Comparison of ENCODE assay signal across 7 mouse cellular contexts in genomic region chr2:165888813-165889221, GRCm38 (mm10). TPM values are rescaled to one million over a fixed set of nuclear protein-coding genes. Genes with fewer than 3 reads are reported as not detected.
DNase-seq lines count a peak whose midpoint lies in the region; ATAC-seq lines count a peak whose summit lies in the region.

No protein-coding gene starts in this region.

- peak overlapping the region; percentile 31; the same call in 1 of the 2 replicates for H3K4me2 ChIP-seq in neural tube, embryonic 12.5 days (replicated peaks)

- peaks cover 75% of the 10 kb centered on the region for H3K4me1 ChIP-seq in forebrain, embryonic 10.5 days
- peaks cover 78% of the 10 kb centered on the region for H3K4me1 ChIP-seq in limb, embryonic 10.5 days
- peaks cover 63% of the 10 kb centered on the region for H3K4me1 ChIP-seq in neural tube, embryonic 12.5 days

- H3K36me3 ChIP-seq in forebrain, embryonic 10.5 days (replicated peaks), result no peaks in the 10 kb centered on the region
- no peaks in the 10 kb centered on the region for H3K36me3 ChIP-seq in limb, embryonic 10.5 days
- no peaks in the 10 kb centered on the region for H3K36me3 ChIP-seq in neural tube, embryonic 12.5 days

- DNase-seq in spleen, adult 18-20 months, result peak; percentile 40 to 57
- DNase-seq in spleen, adult 12 weeks (ENCODE audit: low spot score), result no peak
- no peak for DNase-seq in forebrain, embryonic 10.5 days (ENCODE audit: extremely low spot score, low spot score)
- no peak for DNase-seq in limb, embryonic 10.5 days (ENCODE audit: low spot score)
- no peak for DNase-seq in embryo, embryonic 11 days
- DNase-seq in gastrocnemius, adult 8-10 months (ENCODE audit: low spot score in 2 of 2), result no peak

- H3K9me3 ChIP-seq in forebrain, embryonic 10.5 days, result no peaks in the 10 kb centered on the region
- no peaks in the 10 kb centered on the region for H3K9me3 ChIP-seq in limb, embryonic 10.5 days (replicated peaks)
- H3K9me3 ChIP-seq in neural tube, embryonic 12.5 days, result no peaks in the 10 kb centered on the region

- peak overlapping the region; percentile 100 for H3K27ac ChIP-seq in forebrain, embryonic 10.5 days
- peak overlapping the region; percentile 98 for H3K27ac ChIP-seq in limb, embryonic 10.5 days
- H3K27ac ChIP-seq in neural tube, embryonic 12.5 days, result peak overlapping the region; percentile 100

- H3K27me3 ChIP-seq in forebrain, embryonic 10.5 days (ENCODE audit: poor library complexity, severe bottlenecking), result no peaks in the 10 kb centered on the region
- H3K27me3 ChIP-seq in limb, embryonic 10.5 days (ENCODE audit: low read depth, poor library complexity, severe bottlenecking), result no peaks in the 10 kb centered on the region
- no peaks in the 10 kb centered on the region for H3K27me3 ChIP-seq in neural tube, embryonic 12.5 days (replicated peaks)

- 0 out of 2 replicates have a peak overlapping the region, but pooled peaks have one; percentile 51 for H3K9ac ChIP-seq in neural tube, embryonic 12.5 days

- H3K4me3 ChIP-seq in forebrain, embryonic 10.5 days, result peak overlapping the region; percentile 27
- H3K4me3 ChIP-seq in limb, embryonic 10.5 days, result no peak overlapping the region
- H3K4me3 ChIP-seq in neural tube, embryonic 12.5 days, result no peak overlapping the region

- 28% methylated on average over 3 of the region's 3 CpGs for WGBS in forebrain, embryonic 10.5 days
- 23% methylated on average over 3 of the region's 3 CpGs for WGBS in limb, embryonic 10.5 days
- 14% methylated on average over 3 of the region's 3 CpGs for WGBS in neural tube, embryonic 12.5 days

- ATAC-seq in neural tube, embryonic 12.5 days (ENCODE audit: low FRiP score, low read depth), result no peak

RNA-seq across cellular contexts. Expression of gene Zmynd8, which starts 10.0 kb away (rescaled TPM):
- 60.2 and 64.4 TPM in 2 replicates for polyA plus RNA-seq in forebrain, embryonic 10.5 days (2016; fragmentation: Nextera tagmentation; extraction: Ambion mirVana)
- 59.3 and 59.5 TPM in 2 replicates for polyA plus RNA-seq in limb, embryonic 10.5 days (2016; fragmentation: Nextera tagmentation; extraction: Ambion mirVana)
- 68.7 and 81.4 TPM in 2 replicates for polyA plus RNA-seq in neural tube, embryonic 12.5 days (2016; fragmentation: Nextera tagmentation; extraction: Ambion mirVana)
- total RNA-seq in gastrocnemius, adult 8-10 months (2022), result 10 to 100 TPM; 11.4 to 14.4 (median 13.5) TPM

Comparison
In these comparisons a context has a peak if more than half of its experiments do, and no peak if none do; other contexts are left out.
1. DNase-seq: peak in spleen, adult 18-20 months (2 of 2); none in spleen, adult 12 weeks (single experiment), forebrain, embryonic 10.5 days (single experiment), limb, embryonic 10.5 days (single experiment), embryo, embryonic 11 days (single experiment) and gastrocnemius, adult 8-10 months (0 of 2).
2. Peak in every context shown above with its lines, with median percentiles within 50 percentile points of each other: H3K27ac ChIP-seq.